Mouse (Mus musculus) heart, postnatal 0 days (tissue): ENCODE results near the gene BC034090. TPM values are rescaled to one million over a fixed set of nuclear protein-coding genes. Genes with fewer than 3 reads are reported as not detected.
A peak's percentile ranks its signal among the peaks of the same experiment; 100 is the strongest.

Source experiments
- ATAC-seq: fragments of 200-750 bp; cut with Nextera tagmentation; 2 replicates; pipeline ENCODE4 v1.8.0; 2017; ENCODE audit warnings: low read depth, moderate number of reproducible peaks, moderate library complexity; ENCODE audit not compliant: insufficient read depth
- DNase-seq: peaks from one replicate; pipeline ENCODE4 v3.0.0-alpha.2; 2016; ENCODE audit warnings: low spot score
- H3K27ac ChIP-seq: fragments of 300-500 bp; sonication (generic); 2 replicates; pipeline ENCODE4 v1.5.1; 2014; ENCODE audit warnings: low read depth, mild to moderate bottlenecking
- H3K27me3 ChIP-seq: fragments of 300-500 bp; sonication (generic); 2 replicates; pipeline ENCODE4 v1.6.1; 2014; ENCODE audit warnings: low read length, mixed read lengths; ENCODE audit not compliant: control insufficient read depth, insufficient read depth
- H3K36me3 ChIP-seq: fragments of 300-500 bp; sonication (generic); replicated peaks from 2 replicates; pipeline ENCODE4 v1.6.1; 2014; ENCODE audit warnings: low read length, mixed read lengths; ENCODE audit not compliant: control insufficient read depth, insufficient read depth
- H3K4me1 ChIP-seq: fragments of 300-500 bp; sonication (generic); 2 replicates; pipeline ENCODE4 v1.6.1; 2014; ENCODE audit warnings: antibody characterized with exemption; ENCODE audit not compliant: control insufficient read depth, insufficient read depth
- H3K4me2 ChIP-seq: fragments of 300-500 bp; sonication (generic); 2 replicates; pipeline ENCODE4 v1.6.1; 2014; ENCODE audit warnings: low read depth, mild to moderate bottlenecking, low read length, moderate library complexity
- H3K4me3 ChIP-seq: fragments of 300-500 bp; sonication (generic); 2 replicates; pipeline ENCODE4 v1.5.1; 2014; ENCODE audit warnings: low read depth, low read length
- H3K9ac ChIP-seq: fragments of 300-500 bp; sonication (generic); replicated peaks from 2 replicates; pipeline ENCODE4 v1.6.1; 2014; ENCODE audit warnings: low read depth, low read length, mixed read lengths
- H3K9me3 ChIP-seq: fragments of 300-500 bp; sonication (generic); replicated peaks from 2 replicates; pipeline ENCODE4 v1.6.1; 2016; ENCODE audit warnings: low read length; ENCODE audit not compliant: control insufficient read depth
- CTCF ChIP-seq: IDR thresholded peaks from 2 replicates; pipeline ENCODE4 v1.5.1; 2016; ENCODE audit warnings: antibody characterized with exemption, control low read depth, low read depth
- EP300 ChIP-seq: IDR thresholded peaks from 2 replicates; pipeline ENCODE4 v1.6.1; 2016; ENCODE audit warnings: antibody characterized with exemption, low read depth
- WGBS: fragments of 180-500 bp; shearing (Covaris S2); extraction: QIAGEN DNeasy Blood & Tissue Kit; methylation state at CpG from one replicate; pipeline ENCODE4 v1.1.7; 2014; 5-methylcytosine and 5-hydroxymethylcytosine counted together
- polyA plus RNA-seq: library from polyadenylated mRNA; unstranded; fragments of >200 nt; fragmentation: Nextera tagmentation; extraction: Ambion mirVana; gene quantifications from 2 replicates; pipeline ENCODE4 v1.2.1, GENCODE M21; 2015
- total RNA-seq: library from RNA; depleted of rRNA; stranded (reverse); fragments of >200 nt; gene quantifications from 2 replicates; pipeline ENCODE4 v1.2.3, GENCODE M21; 2014; ENCODE audit warnings: low replicate concordance

BC034090 gene
- total and polyA plus RNA-seq, 2 experiments from 2014 or later = 9.7 to 82.1 TPM

- peaks cover 51% of the 10 kb centered on the region for H3K36me3 ChIP-seq
- ATAC-seq (no peak), DNase-seq (no peak)
- no peak overlapping the region for H3K4me3 ChIP-seq
- 78% methylated on average over 5 of the region's 5 CpGs for WGBS
- H3K27me3 ChIP-seq = no peaks in the 10 kb centered on the region
- no peaks in the 10 kb centered on the region for H3K9me3 ChIP-seq
- no peak overlapping the region for H3K27ac ChIP-seq
- H3K4me1 ChIP-seq = peaks cover 8% of the 10 kb centered on the region; the same call in 1 of the 2 replicates
- H3K9ac ChIP-seq = no peak overlapping the region
- H3K4me2 ChIP-seq = no peak overlapping the region
- TF ChIP-seq EP300 = no peak
- no peak for TF ChIP-seq CTCF
These were observed 25.3 kb downstream of the BC034090 start for GRCm38 (mm10) chr1:155218924-155219323.

DNA sequence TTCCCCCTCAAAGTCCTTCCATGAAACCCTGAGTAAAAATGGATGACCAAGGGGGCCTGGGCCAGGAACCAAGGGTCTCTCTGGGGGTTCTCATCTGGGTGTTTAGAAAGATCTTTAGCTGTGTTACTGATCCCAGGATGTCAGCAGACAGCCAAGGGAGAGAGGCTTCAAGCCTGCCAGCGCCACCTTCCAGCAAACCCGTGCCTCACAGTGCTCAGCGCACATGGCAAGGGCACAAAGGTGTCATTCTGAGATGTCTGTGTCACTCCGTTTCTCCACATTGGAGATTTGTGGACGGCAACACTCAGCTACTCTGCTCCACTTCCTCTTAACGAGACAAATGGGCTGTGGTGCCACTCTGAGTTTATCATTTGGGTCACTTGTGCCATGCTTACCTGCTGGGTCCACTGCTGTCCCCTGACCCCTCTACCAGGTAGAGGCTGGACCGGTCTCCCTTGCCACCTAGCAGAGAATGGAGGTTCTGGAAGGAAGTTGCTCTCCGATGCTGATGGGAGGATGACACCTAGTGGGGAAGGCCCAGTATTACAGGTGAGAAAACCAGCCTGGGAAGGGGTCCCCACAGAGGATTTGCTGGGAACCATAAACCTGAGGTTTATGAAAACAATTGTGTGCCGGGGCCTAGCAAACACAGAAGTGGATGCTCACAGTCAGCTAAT is 26.2 kb downstream of the BC034090 start:
- H3K9ac ChIP-seq = no peak overlapping the region
- H3K36me3 ChIP-seq = peaks cover 51% of the 10 kb centered on the region
- no peak overlapping the region for H3K27ac ChIP-seq
- 0 out of 2 replicates have a peak, but pooled peaks have one; percentile 21 for ATAC-seq
- H3K4me2 ChIP-seq = no peak overlapping the region
- DNase-seq = no peak
- 59% methylated on average over 9 of the region's 9 CpGs for WGBS
- no peaks in the 10 kb centered on the region for H3K27me3 ChIP-seq
- peaks cover 14% of the 10 kb centered on the region for H3K4me1 ChIP-seq
- peak; percentile 91 for TF ChIP-seq CTCF
- TF ChIP-seq EP300 = no peak
- no peak overlapping the region for H3K4me3 ChIP-seq
- H3K9me3 ChIP-seq = no peaks in the 10 kb centered on the region

DNA sequence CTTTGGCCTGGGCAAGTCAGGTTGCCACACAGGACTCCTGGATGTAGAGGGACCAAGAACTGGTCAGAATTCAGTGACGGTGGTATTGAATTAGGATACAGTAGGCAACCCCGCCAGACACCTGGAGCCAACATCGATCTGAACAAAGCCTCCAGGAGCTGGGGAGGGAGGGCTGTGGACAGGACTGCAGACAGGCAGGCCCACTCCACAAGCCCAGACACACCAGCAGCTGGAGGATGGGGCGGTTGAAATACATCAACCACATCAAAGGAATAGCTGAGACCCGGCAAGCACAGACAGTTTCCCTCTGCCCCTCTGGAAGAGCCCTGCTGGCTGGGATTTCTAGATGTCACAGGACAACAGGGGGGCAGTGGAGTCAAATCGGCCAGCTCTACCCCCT is 27.4 kb downstream of the BC034090 start:
- no peak for DNase-seq
- WGBS = 71% methylated on average over 6 of the region's 6 CpGs
- H3K9ac ChIP-seq = no peak overlapping the region
- H3K4me3 ChIP-seq = no peak overlapping the region
- no peak overlapping the region for H3K27ac ChIP-seq
- ATAC-seq = no peak
- H3K27me3 ChIP-seq = no peaks in the 10 kb centered on the region
- H3K9me3 ChIP-seq = no peaks in the 10 kb centered on the region
- peaks cover 51% of the 10 kb centered on the region for H3K36me3 ChIP-seq
- TF ChIP-seq CTCF (no peak), EP300 (no peak)
- peaks cover 21% of the 10 kb centered on the region for H3K4me1 ChIP-seq
- no peak overlapping the region for H3K4me2 ChIP-seq

GRCm38 (mm10) chr1:155216313-155216712 is 27.9 kb downstream of the BC034090 start:
- DNase-seq = no peak
- Histone ChIP-seq H3K27me3 (no peaks in the 10 kb centered on the region), H3K9ac (no peak overlapping the region), H3K36me3 (peaks cover 48% of the 10 kb centered on the region), H3K4me2 (no peak overlapping the region), H3K4me1 (peaks cover 27% of the 10 kb centered on the region), H3K4me3 (no peak overlapping the region), H3K9me3 (no peaks in the 10 kb centered on the region), H3K27ac (no peak overlapping the region)
- WGBS = 87% methylated on average over 11 of the region's 11 CpGs
- TF ChIP-seq EP300 = no peak
- TF ChIP-seq CTCF = no peak
- ATAC-seq = no peak

- ATAC-seq = 0 out of 2 replicates have a peak, but pooled peaks have one; percentile 14
- Histone ChIP-seq H3K4me1 (peaks cover 35% of the 10 kb centered on the region), H3K9ac (no peak overlapping the region)
These were observed 29.0 kb downstream of the BC034090 start for GRCm38 (mm10) chr1:155215066-155215764.

More at GRCm38 (mm10) chr1:155215066-155215764, 29.0 kb downstream of the BC034090 start:
- peaks cover 38% of the 10 kb centered on the region for H3K36me3 ChIP-seq
- TF ChIP-seq CTCF = peak; percentile 37
- no peak for TF ChIP-seq EP300
- H3K27me3 ChIP-seq = no peaks in the 10 kb centered on the region
- H3K27ac ChIP-seq = no peak overlapping the region
- no peak overlapping the region for H3K4me3 ChIP-seq
- H3K4me2 ChIP-seq = no peak overlapping the region
- no peaks in the 10 kb centered on the region for H3K9me3 ChIP-seq
- no peak for DNase-seq
- 41% methylated on average over 9 of the region's 9 CpGs for WGBS
